Mouse (Mus musculus): Measurements from ENCODE around the gene Acy3. TPM values are rescaled to one million over a fixed set of nuclear protein-coding genes. Genes with fewer than 3 reads are reported as not detected.
"Not testable (repeated sequence)": the region's sequence is repeated elsewhere in the genome, so short reads cannot be mapped to it uniquely, and the experiment has no call there.

Gene Acy3
- polyA plus RNA-seq, 1 experiment from 2014 or later = 47.5 TPM

GRCm38 (mm10) chr19:3955033-3955432 is 31.3 kb upstream of the Acy3 start:
- H3K27ac ChIP-seq (ENCODE audit: low read length) = no peak overlapping the region
- no peaks in the 10 kb centered on the region for H3K9me3 ChIP-seq (ENCODE audit: low read length)
- no peak overlapping the region for H3K4me2 ChIP-seq (replicated peaks; ENCODE audit: low read depth, low read length)
- no peak overlapping the region for H3K4me3 ChIP-seq (ENCODE audit: low read length)
- H3K36me3 ChIP-seq (ENCODE audit: insufficient read depth, low read length) = no peaks in the 10 kb centered on the region
- no peaks in the 10 kb centered on the region for H3K27me3 ChIP-seq (ENCODE audit: insufficient read depth, low read length)
- ATAC-seq (ENCODE audit: low FRiP score, low TSS enrichment) = no peak
- no peak overlapping the region for H3K9ac ChIP-seq (replicated peaks; ENCODE audit: low read length)
- WGBS = 59% methylated on average over 3 of the region's 3 CpGs
- peaks cover 10% of the 10 kb centered on the region; the same call in 1 of the 2 replicates for H3K4me1 ChIP-seq (ENCODE audit: insufficient read depth, low read length)

GRCm38 (mm10) chr19:3955804-3956203 is 30.6 kb upstream of the Acy3 start:
- Histone ChIP-seq H3K4me1 (ENCODE audit: insufficient read depth, low read length) (peaks cover 10% of the 10 kb centered on the region; the same call in 1 of the 2 replicates), H3K9me3 (ENCODE audit: low read length) (0 out of 2 replicates have a peak, but pooled peaks cover 3% of the 10 kb centered on the region), H3K9ac (replicated peaks; ENCODE audit: low read length) (no peak overlapping the region), H3K27ac (ENCODE audit: low read length) (no peak overlapping the region), H3K36me3 (ENCODE audit: insufficient read depth, low read length) (no peaks in the 10 kb centered on the region), H3K27me3 (ENCODE audit: insufficient read depth, low read length) (no peaks in the 10 kb centered on the region), H3K4me3 (ENCODE audit: low read length) (no peak overlapping the region), H3K4me2 (replicated peaks; ENCODE audit: low read depth, low read length) (no peak overlapping the region)
- WGBS = 53% methylated on average over 4 of the region's 4 CpGs
- 0 out of 2 replicates have a peak, but pooled peaks have one; percentile 35 for ATAC-seq (ENCODE audit: low FRiP score, low TSS enrichment)

DNA sequence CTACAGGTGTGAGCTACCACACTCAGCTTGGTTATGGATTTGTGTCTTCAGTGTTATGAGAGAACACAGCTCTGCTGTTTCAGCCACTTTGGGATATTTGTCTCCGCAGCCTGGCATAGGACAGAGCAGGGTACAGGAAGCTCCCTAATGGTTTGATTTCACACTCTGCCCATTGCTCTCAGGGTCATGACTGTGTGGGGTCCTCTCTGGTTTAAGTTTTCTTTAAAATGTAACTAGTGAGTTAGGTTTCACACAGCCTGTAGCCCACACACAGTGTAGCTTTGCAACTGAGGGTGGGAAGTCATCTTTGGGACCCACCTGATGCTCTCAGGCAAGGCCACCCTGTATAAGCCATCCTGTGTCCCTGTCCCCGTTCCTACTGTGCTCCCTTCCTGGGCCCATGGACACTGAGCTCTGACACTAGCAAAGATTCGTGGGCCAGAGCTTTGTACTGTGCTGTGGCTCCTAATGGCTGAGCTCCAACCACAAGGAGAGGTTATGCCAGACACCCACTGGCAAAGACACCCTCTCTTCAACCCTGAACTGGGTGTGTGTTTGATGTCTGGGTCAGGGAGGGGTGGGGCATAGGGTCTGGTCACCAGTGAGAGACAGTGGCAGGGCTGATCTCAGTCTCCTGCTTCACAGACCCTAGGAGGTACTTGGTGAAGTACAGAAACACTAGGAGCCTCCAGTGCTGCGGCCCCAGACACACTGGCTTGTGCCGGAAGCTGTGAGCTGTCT is 28.9 kb upstream of the Acy3 start:
- H3K9me3 ChIP-seq (ENCODE audit: low read length); H3K36me3 ChIP-seq (ENCODE audit: insufficient read depth, low read length); H3K27me3 ChIP-seq (ENCODE audit: insufficient read depth, low read length); H3K27ac ChIP-seq (ENCODE audit: low read length); H3K9ac ChIP-seq (replicated peaks; ENCODE audit: low read length); H3K4me3 ChIP-seq (ENCODE audit: low read length); H3K4me1 ChIP-seq (ENCODE audit: insufficient read depth, low read length); H3K4me2 ChIP-seq (replicated peaks; ENCODE audit: low read depth, low read length): not testable (repeated sequence)
- ATAC-seq (ENCODE audit: low FRiP score, low TSS enrichment) = peak; percentile 78
- 70% methylated on average over 5 of the region's 5 CpGs for WGBS

DNA sequence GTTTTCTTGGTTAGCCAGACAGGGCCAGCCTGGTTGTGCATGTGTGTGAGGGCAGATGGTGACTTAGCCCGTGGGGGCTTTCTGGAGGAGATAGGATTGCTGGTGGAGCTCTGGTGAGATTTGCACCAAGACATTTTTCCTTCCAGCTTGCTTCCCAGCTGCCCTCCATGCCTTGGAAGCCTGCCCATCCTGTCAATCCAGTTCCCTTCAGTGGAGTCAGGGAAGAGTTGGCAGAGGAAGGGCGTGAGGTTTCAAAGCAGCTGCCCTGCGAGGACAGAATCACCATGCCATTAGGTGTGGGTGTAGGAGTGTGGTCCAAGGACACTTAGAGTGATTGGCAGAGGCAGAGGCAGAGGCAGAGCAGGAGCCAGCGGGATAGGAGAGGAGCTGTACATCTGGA is 27.9 kb upstream of the Acy3 start, which contains the start of gene Aldh3b3:
Aldh3b3 (plus strand) TSS at position 176 of the 400 bp plus-strand sequence.
- no peak for ATAC-seq (ENCODE audit: low FRiP score, low TSS enrichment)
- H3K9ac ChIP-seq (replicated peaks; ENCODE audit: low read length) = no peak within 1 kb of the TSS
- H3K4me1 ChIP-seq (ENCODE audit: insufficient read depth, low read length) = peaks cover 10% of the 10 kb centered on the region; the same call in 1 of the 2 replicates
- 77% methylated on average over 4 of the region's 4 CpGs for WGBS
- no peaks in the 10 kb centered on the region for H3K36me3 ChIP-seq (ENCODE audit: insufficient read depth, low read length)
- H3K27me3 ChIP-seq (ENCODE audit: insufficient read depth, low read length) = no peaks in the 10 kb centered on the region
- H3K4me3 ChIP-seq (ENCODE audit: low read length) = no peak within 1 kb of the TSS
- H3K9me3 ChIP-seq (ENCODE audit: low read length) = 0 out of 2 replicates have a peak, but pooled peaks cover 3% of the 10 kb centered on the region
- no peak within 1 kb of the TSS for H3K27ac ChIP-seq (ENCODE audit: low read length)
- H3K4me2 ChIP-seq (replicated peaks; ENCODE audit: low read depth, low read length) = no peak within 1 kb of the TSS

GRCm38 (mm10) chr19:3959030-3959429 is 27.3 kb upstream of the Acy3 start:
- Histone ChIP-seq H3K36me3 (ENCODE audit: insufficient read depth, low read length) (no peaks in the 10 kb centered on the region), H3K27ac (ENCODE audit: low read length) (no peak overlapping the region), H3K27me3 (ENCODE audit: insufficient read depth, low read length) (no peaks in the 10 kb centered on the region), H3K9ac (replicated peaks; ENCODE audit: low read length) (no peak overlapping the region), H3K9me3 (ENCODE audit: low read length) (0 out of 2 replicates have a peak, but pooled peaks cover 3% of the 10 kb centered on the region), H3K4me2 (replicated peaks; ENCODE audit: low read depth, low read length) (no peak overlapping the region), H3K4me1 (ENCODE audit: insufficient read depth, low read length) (peaks cover 10% of the 10 kb centered on the region; the same call in 1 of the 2 replicates), H3K4me3 (ENCODE audit: low read length) (no peak overlapping the region)
- ATAC-seq (ENCODE audit: low FRiP score, low TSS enrichment) = no peak

- no peaks in the 10 kb centered on the region for H3K36me3 ChIP-seq (ENCODE audit: insufficient read depth, low read length)
- 0 out of 2 replicates have a peak, but pooled peaks cover 3% of the 10 kb centered on the region for H3K9me3 ChIP-seq (ENCODE audit: low read length)
- no peak overlapping the region for H3K4me2 ChIP-seq (replicated peaks; ENCODE audit: low read depth, low read length)
- 83% methylated on average over 5 of the region's 5 CpGs for WGBS
- no peaks in the 10 kb centered on the region for H3K27me3 ChIP-seq (ENCODE audit: insufficient read depth, low read length)
- no peak overlapping the region for H3K4me3 ChIP-seq (ENCODE audit: low read length)
- no peak overlapping the region for H3K9ac ChIP-seq (replicated peaks; ENCODE audit: low read length)
- H3K4me1 ChIP-seq (ENCODE audit: insufficient read depth, low read length) = 0 out of 2 replicates have a peak, but pooled peaks cover 3% of the 10 kb centered on the region
- no peak for ATAC-seq (ENCODE audit: low FRiP score, low TSS enrichment)
- no peak overlapping the region for H3K27ac ChIP-seq (ENCODE audit: low read length)
Observed at GRCm38 (mm10) chr19:3960211-3960610, 26.2 kb upstream of the Acy3 start.

- not testable (repeated sequence) for H3K4me2 ChIP-seq (replicated peaks; ENCODE audit: low read depth, low read length); H3K4me3 ChIP-seq (ENCODE audit: low read length); H3K9ac ChIP-seq (replicated peaks; ENCODE audit: low read length); H3K9me3 ChIP-seq (ENCODE audit: low read length); H3K36me3 ChIP-seq (ENCODE audit: insufficient read depth, low read length); H3K27me3 ChIP-seq (ENCODE audit: insufficient read depth, low read length); H3K27ac ChIP-seq (ENCODE audit: low read length); ATAC-seq (ENCODE audit: low FRiP score, low TSS enrichment); H3K4me1 ChIP-seq (ENCODE audit: insufficient read depth, low read length)
- 82% methylated on average over 6 of the region's 6 CpGs for WGBS
Observed at GRCm38 (mm10) chr19:3961805-3962204, 24.6 kb upstream of the Acy3 start.

DNA sequence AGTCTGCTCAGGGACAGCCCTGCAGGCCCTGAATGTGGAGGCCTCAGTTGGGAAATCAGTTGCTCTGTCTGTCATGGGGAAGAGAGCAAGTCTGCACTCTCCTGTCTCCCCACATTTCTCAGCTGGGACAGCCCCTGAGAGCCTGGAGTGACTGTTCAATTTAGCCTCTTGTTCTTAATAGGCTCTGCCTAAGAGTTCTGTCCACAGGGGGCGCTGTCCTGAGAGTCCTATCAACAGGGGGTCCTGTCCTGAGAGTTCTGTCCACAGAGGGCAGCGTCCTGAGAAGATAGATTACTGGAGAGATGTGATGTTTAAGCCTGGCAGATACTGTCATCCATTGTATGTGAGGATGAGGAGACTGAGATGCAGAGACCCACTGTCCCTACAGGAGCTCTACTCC is 23.9 kb upstream of the Acy3 start:
- Histone ChIP-seq H3K9ac (replicated peaks; ENCODE audit: low read length) (no peak overlapping the region), H3K27ac (ENCODE audit: low read length) (no peak overlapping the region), H3K4me2 (replicated peaks; ENCODE audit: low read depth, low read length) (no peak overlapping the region), H3K4me3 (ENCODE audit: low read length) (no peak overlapping the region), H3K36me3 (ENCODE audit: insufficient read depth, low read length) (no peaks in the 10 kb centered on the region), H3K4me1 (ENCODE audit: insufficient read depth, low read length) (no peaks in the 10 kb centered on the region), H3K9me3 (ENCODE audit: low read length) (0 out of 2 replicates have a peak, but pooled peaks cover 3% of the 10 kb centered on the region), H3K27me3 (ENCODE audit: insufficient read depth, low read length) (no peaks in the 10 kb centered on the region)
- WGBS = 10% methylated on average over 2 of the region's 2 CpGs
- ATAC-seq (ENCODE audit: low FRiP score, low TSS enrichment) = no peak

DNA sequence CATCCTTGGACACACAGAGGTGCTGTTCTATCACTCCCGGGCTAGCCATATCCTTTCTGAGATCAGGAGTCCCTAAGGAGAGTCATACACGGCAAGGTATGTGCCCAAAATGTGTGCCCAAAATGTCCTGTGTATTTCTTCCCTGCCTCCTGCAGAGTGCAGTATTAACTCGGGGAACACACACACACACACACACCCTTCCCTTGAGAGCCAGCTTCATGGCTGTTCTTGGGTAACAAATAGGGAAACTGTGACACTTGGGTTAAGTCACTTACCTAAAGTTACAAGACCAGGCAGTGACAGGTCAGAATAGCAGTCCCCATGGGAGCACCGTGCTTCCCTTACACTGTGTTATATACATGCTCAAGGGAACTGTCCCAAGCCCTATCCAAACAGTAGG is 22.3 kb upstream of the Acy3 start:
- no peak for ATAC-seq (ENCODE audit: low FRiP score, low TSS enrichment)
- Histone ChIP-seq H3K36me3 (ENCODE audit: insufficient read depth, low read length) (no peaks in the 10 kb centered on the region), H3K27me3 (ENCODE audit: insufficient read depth, low read length) (no peaks in the 10 kb centered on the region), H3K9me3 (ENCODE audit: low read length) (0 out of 2 replicates have a peak, but pooled peaks cover 3% of the 10 kb centered on the region), H3K4me1 (ENCODE audit: insufficient read depth, low read length) (no peaks in the 10 kb centered on the region), H3K4me3 (ENCODE audit: low read length) (no peak overlapping the region), H3K27ac (ENCODE audit: low read length) (no peak overlapping the region), H3K9ac (replicated peaks; ENCODE audit: low read length) (no peak overlapping the region), H3K4me2 (replicated peaks; ENCODE audit: low read depth, low read length) (no peak overlapping the region)
- WGBS = 67% methylated on average over 4 of the region's 4 CpGs

- Histone ChIP-seq H3K27me3 (ENCODE audit: insufficient read depth, low read length) (no peaks in the 10 kb centered on the region), H3K36me3 (ENCODE audit: insufficient read depth, low read length) (no peaks in the 10 kb centered on the region), H3K4me1 (ENCODE audit: insufficient read depth, low read length) (0 out of 2 replicates have a peak, but pooled peaks cover 3% of the 10 kb centered on the region), H3K9me3 (ENCODE audit: low read length) (no peaks in the 10 kb centered on the region), H3K27ac (ENCODE audit: low read length) (no peak overlapping the region), H3K4me2 (replicated peaks; ENCODE audit: low read depth, low read length) (no peak overlapping the region), H3K9ac (replicated peaks; ENCODE audit: low read length) (no peak overlapping the region), H3K4me3 (ENCODE audit: low read length) (no peak overlapping the region)
- ATAC-seq (ENCODE audit: low FRiP score, low TSS enrichment) = no peak
- WGBS = 70% methylated on average over 11 of the region's 11 CpGs
Observed at GRCm38 (mm10) chr19:3966330-3967075, 19.9 kb upstream of the Acy3 start.
